Mouse (Mus musculus) kidney, embryonic 14.5 days (tissue): ENCODE measurements around the gene Uvrag. TPM values are rescaled to one million over a fixed set of nuclear protein-coding genes. Genes with fewer than 3 reads are reported as not detected.

ENCODE experiments used
- ATAC-seq: fragments of 200-750 bp; cut with Nextera tagmentation; 2 replicates; pipeline ENCODE4 v1.8.0; 2017; ENCODE audit warnings: moderate number of reproducible peaks, mild to moderate bottlenecking, moderate TSS enrichment, moderate library complexity; ENCODE audit not compliant: low FRiP score, low TSS enrichment
- H3K27ac ChIP-seq: fragments of 300-500 bp; sonication (generic); 2 replicates; pipeline ENCODE4 v1.5.1; 2014; ENCODE audit warnings: low read depth, mild to moderate bottlenecking, low read length, moderate library complexity, mixed read lengths
- H3K27me3 ChIP-seq: fragments of 300-500 bp; sonication (generic); 2 replicates; pipeline ENCODE4 v1.6.1; 2014; ENCODE audit warnings: mild to moderate bottlenecking, low read length; ENCODE audit not compliant: control insufficient read depth, insufficient read depth
- H3K36me3 ChIP-seq: fragments of 300-500 bp; sonication (generic); 2 replicates; pipeline ENCODE4 v1.6.1; 2014; ENCODE audit warnings: low read length, mixed read lengths; ENCODE audit not compliant: control insufficient read depth, insufficient read depth
- H3K4me1 ChIP-seq: fragments of 300-500 bp; sonication (generic); 2 replicates; pipeline ENCODE4 v1.6.1; 2014; ENCODE audit warnings: low read length, mixed read lengths; ENCODE audit not compliant: control insufficient read depth, insufficient read depth
- H3K4me2 ChIP-seq: fragments of 300-500 bp; sonication (generic); replicated peaks from 2 replicates; pipeline ENCODE4 v1.6.1; 2014; ENCODE audit warnings: low read depth, mild to moderate bottlenecking, low read length
- H3K4me3 ChIP-seq: fragments of 300-500 bp; sonication (generic); 2 replicates; pipeline ENCODE4 v1.5.1; 2014; ENCODE audit warnings: mild to moderate bottlenecking, low read length
- H3K9ac ChIP-seq: fragments of 300-500 bp; sonication (generic); 2 replicates; pipeline ENCODE4 v1.6.1; 2014; ENCODE audit warnings: low read depth, mild to moderate bottlenecking, low read length, moderate library complexity
- H3K9me3 ChIP-seq: fragments of 300-500 bp; sonication (generic); 2 replicates; pipeline ENCODE4 v1.6.1; 2016; ENCODE audit warnings: low read length; ENCODE audit not compliant: control insufficient read depth
- WGBS: fragments of 180-500 bp; shearing (Covaris S2); extraction: QIAGEN DNeasy Blood & Tissue Kit; methylation state at CpG from one replicate; pipeline ENCODE4 v1.1.7; 2014; 5-methylcytosine and 5-hydroxymethylcytosine counted together
- polyA plus RNA-seq: library from polyadenylated mRNA; unstranded; fragments of >200 nt; fragmentation: Nextera tagmentation; extraction: Ambion mirVana; gene quantifications from 2 replicates; pipeline ENCODE4 v1.2.1, GENCODE M21; 2014

The Uvrag gene
- polyA plus RNA-seq, 1 experiment from 2014 or later = 22.7 TPM

DNA sequence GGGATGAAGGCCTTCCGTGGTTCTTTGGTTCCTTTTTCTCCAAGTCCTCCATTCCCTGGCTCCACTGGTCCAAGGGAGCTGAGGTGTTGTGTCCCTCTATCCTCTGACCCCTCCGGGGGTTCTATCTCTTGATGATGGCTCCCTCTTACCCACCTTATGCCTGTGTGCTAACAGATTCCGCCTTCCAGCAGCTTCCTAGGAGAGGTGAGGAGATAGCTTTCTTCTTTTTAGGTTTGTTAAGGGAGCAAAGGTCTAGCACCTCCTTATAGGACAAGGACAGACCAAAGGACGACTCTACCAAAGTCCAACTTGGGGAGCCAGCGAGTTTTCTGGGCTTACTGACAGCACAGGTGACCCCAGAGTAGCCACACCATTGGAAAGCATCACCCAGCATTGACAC is 181.7 kb downstream of the Uvrag start:
- no peak overlapping the region for H3K27ac ChIP-seq
- no peak overlapping the region for H3K9ac ChIP-seq
- H3K27me3 ChIP-seq = no peaks in the 10 kb centered on the region
- no peaks in the 10 kb centered on the region for H3K9me3 ChIP-seq
- no peak for ATAC-seq
- no peak overlapping the region for H3K4me3 ChIP-seq
- H3K4me2 ChIP-seq = no peak overlapping the region
- WGBS = 90% methylated on average over 5 of the region's 5 CpGs
- H3K36me3 ChIP-seq = no peaks in the 10 kb centered on the region
- peaks cover 18% of the 10 kb centered on the region for H3K4me1 ChIP-seq

- H3K27ac ChIP-seq = no peak overlapping the region
- H3K27me3 ChIP-seq = no peaks in the 10 kb centered on the region
- H3K4me1 ChIP-seq = peaks cover 18% of the 10 kb centered on the region
- no peak overlapping the region for H3K9ac ChIP-seq
- WGBS = 12% methylated on average over 11 of the region's 11 CpGs
- H3K9me3 ChIP-seq = no peaks in the 10 kb centered on the region
- H3K4me3 ChIP-seq = no peak overlapping the region
- ATAC-seq = peak; percentile 32; the same call in 1 of the 2 replicates
- no peak overlapping the region for H3K4me2 ChIP-seq
- no peaks in the 10 kb centered on the region for H3K36me3 ChIP-seq
These were observed 182.8 kb downstream of the Uvrag start for GRCm38 (mm10) chr7:98958172-98958571.

DNA sequence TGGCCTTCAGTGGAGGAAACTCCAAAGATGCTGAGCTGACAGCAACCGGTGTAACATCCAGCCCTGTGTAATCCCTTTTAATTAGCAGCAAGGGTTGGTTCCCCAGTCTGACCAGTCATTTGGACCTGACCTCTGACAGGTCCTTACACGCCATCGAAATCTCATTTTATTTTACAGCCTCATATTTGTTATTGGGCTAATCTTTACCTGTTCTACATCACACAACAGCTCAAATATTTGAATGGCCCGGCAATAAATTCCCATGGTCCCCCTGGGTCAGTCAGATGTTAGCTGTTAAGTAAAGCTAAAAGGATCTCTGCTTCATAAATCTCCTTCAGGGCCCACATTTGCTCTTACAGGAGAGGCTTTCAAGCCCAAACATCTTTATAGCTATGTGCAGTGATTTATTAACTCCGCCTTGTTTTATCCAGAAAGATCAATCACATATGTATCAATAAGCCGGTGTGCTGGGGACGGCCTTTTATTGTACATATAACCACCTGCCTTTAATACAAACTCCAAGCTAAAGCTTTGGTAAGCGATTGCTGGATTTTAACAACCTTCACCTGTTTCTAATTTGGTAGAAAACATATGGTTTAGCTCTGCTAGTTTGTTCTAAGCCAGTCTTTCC is 183.7 kb downstream of the Uvrag start:
- no peak for ATAC-seq
- WGBS = 29% methylated on average over 8 of the region's 8 CpGs
- H3K36me3 ChIP-seq = no peaks in the 10 kb centered on the region
- H3K27me3 ChIP-seq = no peaks in the 10 kb centered on the region
- no peak overlapping the region for H3K27ac ChIP-seq
- H3K9me3 ChIP-seq = no peaks in the 10 kb centered on the region
- H3K4me1 ChIP-seq = peaks cover 12% of the 10 kb centered on the region
- no peak overlapping the region for H3K4me2 ChIP-seq
- H3K4me3 ChIP-seq = no peak overlapping the region
- no peak overlapping the region for H3K9ac ChIP-seq

DNA sequence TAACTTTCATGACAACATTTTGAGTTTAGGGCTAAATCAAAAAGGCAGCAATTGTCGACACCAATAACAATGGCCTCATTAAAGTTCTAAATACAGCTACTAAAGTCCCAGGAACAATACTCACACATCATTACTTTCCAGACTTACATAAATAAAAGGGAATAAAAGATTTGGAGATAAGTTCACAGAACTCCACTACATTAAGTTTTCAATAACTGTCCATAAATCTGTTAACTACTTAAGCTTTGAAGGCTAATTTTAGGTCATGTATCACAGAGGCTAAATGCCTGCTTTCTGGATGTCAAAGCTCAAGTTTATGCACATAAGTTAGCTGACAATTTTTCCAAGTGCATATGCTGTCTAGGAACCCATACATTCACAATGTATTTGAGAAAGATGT is 184.3 kb downstream of the Uvrag start:
- no peak overlapping the region for H3K27ac ChIP-seq
- WGBS = 20% methylated on average over 1 of the region's 1 CpGs
- no peaks in the 10 kb centered on the region for H3K27me3 ChIP-seq
- no peak for ATAC-seq
- H3K4me3 ChIP-seq = no peak overlapping the region
- peaks cover 12% of the 10 kb centered on the region for H3K4me1 ChIP-seq
- no peaks in the 10 kb centered on the region for H3K36me3 ChIP-seq
- no peak overlapping the region for H3K4me2 ChIP-seq
- H3K9me3 ChIP-seq = no peaks in the 10 kb centered on the region
- H3K9ac ChIP-seq = no peak overlapping the region

DNA sequence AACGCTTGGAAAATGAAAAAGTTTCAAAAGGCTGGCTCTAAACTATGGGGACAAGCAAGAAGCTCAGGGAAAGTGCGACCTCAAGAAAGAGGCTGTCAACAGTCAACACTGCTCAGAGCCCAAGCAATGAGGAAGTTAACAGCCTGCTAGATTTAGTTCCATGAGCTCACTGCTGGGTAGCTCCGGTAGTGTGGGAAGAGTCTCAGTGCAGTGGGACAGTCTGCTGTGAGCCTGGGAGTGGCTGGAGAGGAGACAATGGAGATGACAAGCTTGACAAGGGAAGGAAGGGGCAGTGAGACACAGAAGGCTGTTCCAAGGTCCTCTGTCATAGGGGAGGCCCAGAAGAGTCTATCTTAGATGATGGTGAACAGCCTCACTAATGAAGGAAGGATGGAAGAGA is 187.3 kb downstream of the Uvrag start:
- no peak for ATAC-seq
- no peaks in the 10 kb centered on the region for H3K36me3 ChIP-seq
- no peaks in the 10 kb centered on the region for H3K9me3 ChIP-seq
- H3K4me2 ChIP-seq = no peak overlapping the region
- H3K4me1 ChIP-seq = peaks cover 12% of the 10 kb centered on the region
- no peak overlapping the region for H3K9ac ChIP-seq
- H3K27ac ChIP-seq = no peak overlapping the region
- 83% methylated on average over 3 of the region's 3 CpGs for WGBS
- H3K27me3 ChIP-seq = no peaks in the 10 kb centered on the region
- H3K4me3 ChIP-seq = no peak overlapping the region

GRCm38 (mm10) chr7:98944986-98945385 is 196.0 kb downstream of the Uvrag start:
- Histone ChIP-seq H3K4me3 (no peak overlapping the region), H3K4me2 (no peak overlapping the region), H3K9me3 (no peaks in the 10 kb centered on the region), H3K27ac (no peak overlapping the region), H3K27me3 (no peaks in the 10 kb centered on the region), H3K9ac (no peak overlapping the region), H3K4me1 (peaks cover 6% of the 10 kb centered on the region; the same call in 1 of the 2 replicates), H3K36me3 (no peaks in the 10 kb centered on the region)
- WGBS = 59% methylated on average over 3 of the region's 3 CpGs
- no peak for ATAC-seq

DNA sequence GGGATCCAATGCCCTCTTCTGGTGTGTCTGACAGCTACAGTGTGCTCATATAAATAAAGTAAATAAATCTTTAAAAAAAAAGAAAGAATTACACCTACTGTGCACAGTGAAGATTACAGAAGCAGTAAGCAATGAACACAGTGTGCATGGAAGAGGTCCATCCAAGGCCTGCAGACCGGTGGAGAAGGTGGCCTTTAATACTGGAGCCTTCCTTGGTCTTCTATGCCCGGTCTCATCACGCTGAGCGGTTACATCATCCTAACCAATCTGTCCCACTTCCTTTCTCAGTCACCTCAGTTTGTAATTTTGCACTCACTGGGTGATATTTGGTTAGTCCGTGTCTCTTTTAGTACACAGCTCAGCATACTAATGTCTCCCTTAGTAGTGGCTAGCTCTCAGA is 197.3 kb downstream of the Uvrag start:
- Histone ChIP-seq H3K4me2 (no peak overlapping the region), H3K27me3 (no peaks in the 10 kb centered on the region), H3K27ac (no peak overlapping the region), H3K9ac (no peak overlapping the region), H3K9me3 (no peaks in the 10 kb centered on the region), H3K4me1 (peaks cover 6% of the 10 kb centered on the region; the same call in 1 of the 2 replicates), H3K4me3 (no peak overlapping the region), H3K36me3 (no peaks in the 10 kb centered on the region)
- 94% methylated on average over 5 of the region's 5 CpGs for WGBS
- no peak for ATAC-seq

DNA sequence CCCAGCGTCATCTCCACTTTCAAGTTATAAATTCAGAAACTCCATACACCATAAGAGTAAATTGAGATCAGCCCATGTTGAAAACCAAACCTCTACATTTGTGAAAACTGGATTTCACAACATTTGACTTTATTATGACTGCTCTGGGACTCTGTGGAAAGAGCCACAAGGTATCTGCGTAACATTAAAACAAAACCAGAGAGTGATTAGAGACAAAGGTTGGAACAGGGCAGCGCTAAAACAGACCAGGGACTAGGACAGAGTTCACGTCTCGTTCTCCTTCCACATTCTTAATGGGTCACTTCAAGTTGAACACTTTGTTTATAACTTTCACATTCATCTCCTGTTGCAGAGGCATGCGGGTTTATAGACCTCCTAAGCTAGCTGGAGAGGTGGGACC is 198.2 kb downstream of the Uvrag start:
- H3K36me3 ChIP-seq = no peaks in the 10 kb centered on the region
- H3K4me1 ChIP-seq = peaks cover 10% of the 10 kb centered on the region
- H3K9ac ChIP-seq = no peak overlapping the region
- H3K27ac ChIP-seq = no peak overlapping the region
- ATAC-seq = no peak
- H3K27me3 ChIP-seq = no peaks in the 10 kb centered on the region
- WGBS = 55% methylated on average over 6 of the region's 6 CpGs
- H3K4me3 ChIP-seq = no peak overlapping the region
- H3K4me2 ChIP-seq = no peak overlapping the region
- no peaks in the 10 kb centered on the region for H3K9me3 ChIP-seq

GRCm38 (mm10) chr7:98939194-98939593 is 201.7 kb downstream of the Uvrag start:
- H3K9ac ChIP-seq = no peak overlapping the region
- H3K9me3 ChIP-seq = no peaks in the 10 kb centered on the region
- H3K27ac ChIP-seq = no peak overlapping the region
- WGBS = 74% methylated on average over 6 of the region's 6 CpGs
- no peak for ATAC-seq
- no peak overlapping the region for H3K4me2 ChIP-seq
- H3K27me3 ChIP-seq = no peaks in the 10 kb centered on the region
- H3K36me3 ChIP-seq = no peaks in the 10 kb centered on the region
- H3K4me1 ChIP-seq = peaks cover 9% of the 10 kb centered on the region
- no peak overlapping the region for H3K4me3 ChIP-seq
